Mouse (Mus musculus) thymus, adult 2 months (tissue): ENCODE results near the gene Dusp1.

ENCODE experiments used
- CTCF ChIP-seq: fragments of 200-500 bp; IDR thresholded peaks from 2 replicates; pipeline ENCODE4 v1.5.1; 2012; ENCODE audit warnings: mild to moderate bottlenecking, control low read depth, low read length, moderate library complexity, borderline replicate concordance; ENCODE audit not compliant: control insufficient read depth, poor library complexity, insufficient read depth; ENCODE audit errors: extremely low read depth
- POLR2A ChIP-seq: fragments of 200-500 bp; IDR thresholded peaks from 2 replicates; pipeline ENCODE4 v1.6.1; 2012; ENCODE audit warnings: mild to moderate bottlenecking, low read length, control low read depth, moderate library complexity; ENCODE audit not compliant: control insufficient read depth, poor library complexity, insufficient read depth; ENCODE audit errors: extremely low read depth

GRCm38 (mm10) chr17:26530590-26531081 lies 31.3 kb downstream of the Dusp1 start:
- TF ChIP-seq CTCF: no peak
- no peak for TF ChIP-seq POLR2A
